Mouse (Mus musculus) kidney, postnatal 25 days (tissue): ENCODE results near the gene Xntrpc.

ENCODE experiments used
- DNase-seq, 2 experiments: peaks; one replicate each; pipeline ENCODE4 v3.0.0; 2021; ENCODE audit warnings: mixed read lengths in 2 of 2

Xntrpc gene

GRCm38 (mm10) chr7:102082816-102083215 lies 17.3 kb downstream of the Xntrpc start, which contains the start of gene Trpc2:
Gene Trpc2 (plus strand): TSS chr7:102083116.
- DNase-seq = no peak

- no peak for DNase-seq
Measured at GRCm38 (mm10) chr7:102084041-102084696, 18.7 kb downstream of the Xntrpc start.

DNA sequence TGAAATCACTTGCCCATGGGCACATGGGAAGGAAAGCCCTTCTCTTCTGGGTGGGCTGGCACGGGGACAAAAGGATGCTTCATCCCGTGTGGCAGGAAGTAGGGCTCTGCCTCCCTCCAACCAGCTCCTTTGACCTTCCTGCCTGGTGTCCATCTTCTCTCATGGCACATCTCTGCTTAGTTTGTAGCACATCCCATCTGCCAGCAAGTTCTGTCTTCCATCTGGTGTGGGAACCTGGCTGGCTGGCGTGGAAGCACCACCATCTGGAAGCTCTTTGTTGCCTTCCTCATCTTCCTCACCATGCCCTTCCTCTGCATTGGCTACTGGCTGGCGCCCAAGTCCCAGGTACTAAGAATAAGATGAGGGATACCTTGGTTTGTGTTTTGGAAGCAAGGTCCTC lies 21.8 kb downstream of the Xntrpc start:
- DNase-seq = peak in 1 of 2 experiments; percentile 17

DNA sequence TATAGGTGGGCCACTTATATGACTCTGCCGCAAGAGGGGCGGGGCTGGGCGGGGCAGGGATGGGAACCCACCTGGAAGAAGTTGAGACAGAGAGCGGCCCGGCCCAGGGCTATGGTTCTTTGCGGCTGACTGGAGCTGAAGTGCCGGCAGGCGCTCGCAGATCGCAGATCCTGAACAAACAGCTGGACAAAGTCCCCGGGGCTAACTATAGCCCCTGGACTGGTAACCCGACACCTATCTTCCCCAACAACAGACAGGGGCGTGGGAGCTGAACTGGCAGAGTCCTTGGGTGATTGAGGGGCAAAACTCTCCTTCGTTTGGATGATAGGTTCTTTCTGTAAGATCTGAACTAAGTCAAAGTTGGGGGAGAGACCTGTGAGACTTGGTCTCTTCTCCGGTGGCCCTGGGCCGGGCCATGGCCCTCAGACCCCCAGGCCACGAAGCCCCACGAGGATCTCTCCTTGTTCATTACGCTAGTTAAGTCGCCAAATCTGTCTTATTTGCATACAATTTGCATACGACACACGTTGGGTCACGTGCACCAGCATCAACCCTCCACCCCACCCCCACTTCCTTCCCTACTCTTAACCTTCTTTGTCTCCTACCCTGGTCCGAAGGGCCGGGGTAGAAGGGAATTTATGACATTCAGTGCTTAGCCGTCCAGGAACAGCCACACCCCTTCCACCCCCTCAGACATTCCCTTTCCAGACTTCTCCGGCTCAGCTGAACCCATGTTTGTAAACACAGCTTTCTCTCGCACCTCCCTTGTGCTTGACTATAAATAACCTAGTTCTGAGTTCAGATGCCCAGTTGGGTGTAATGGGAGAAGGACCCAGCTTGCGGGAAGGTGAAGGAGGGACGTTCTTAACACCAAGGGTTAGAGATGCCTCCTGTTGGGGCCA lies 34.5 kb downstream of the Xntrpc start:
- DNase-seq = peak in 1 of 2 experiments; percentile 39

DNA sequence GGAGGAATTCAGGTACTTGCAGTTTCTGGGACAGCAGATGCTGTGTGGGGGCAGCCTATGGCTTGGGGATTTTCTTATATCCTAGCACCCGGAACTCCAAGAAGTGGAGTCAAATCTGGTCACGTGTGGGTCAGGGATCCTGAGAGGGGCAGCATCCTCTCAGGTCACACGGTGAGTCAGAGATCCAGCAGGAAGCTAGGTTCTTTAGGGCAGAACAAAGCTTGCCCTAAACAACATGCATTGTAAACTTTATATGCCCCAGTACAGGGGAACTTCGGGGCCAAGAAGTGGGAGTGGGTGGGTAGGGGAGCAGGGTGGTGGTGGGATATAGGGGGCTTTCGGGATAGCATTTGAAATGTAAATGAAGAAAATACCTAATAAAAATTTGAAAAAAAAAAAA lies 35.4 kb downstream of the Xntrpc start:
- no peak for DNase-seq

- DNase-seq = no peak
Measured at GRCm38 (mm10) chr7:102101487-102101886, 36.0 kb downstream of the Xntrpc start, which contains the start of gene Art1. Gene Art1 (plus strand): TSS chr7:102101743.

GRCm38 (mm10) chr7:102102241-102102640 lies 36.7 kb downstream of the Xntrpc start:
- no peak for DNase-seq

DNA sequence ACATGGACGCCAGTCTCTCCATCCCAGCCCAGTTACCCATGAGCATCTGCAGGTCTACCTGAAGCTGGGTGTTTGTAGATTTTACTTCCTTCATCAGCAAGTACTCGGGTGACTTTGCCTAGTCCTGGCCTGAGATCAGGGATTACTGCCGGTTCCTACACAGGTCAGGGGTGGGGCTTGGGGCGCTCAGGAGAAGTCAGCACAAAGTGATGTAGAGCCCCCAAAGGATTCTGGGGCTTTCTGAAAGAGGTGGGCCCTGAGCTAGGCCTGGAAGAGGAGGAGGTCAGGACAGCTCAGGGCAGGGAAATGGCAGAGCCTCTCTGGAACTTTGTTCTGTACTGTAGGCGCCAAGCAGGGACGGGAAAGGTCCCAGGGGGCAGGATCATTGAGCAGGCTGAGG lies 37.2 kb downstream of the Xntrpc start:
- peak in 1 of 2 experiments; percentile 13 for DNase-seq

- DNase-seq = no peak
Measured at GRCm38 (mm10) chr7:102103555-102103954, 38.0 kb downstream of the Xntrpc start.

- no peak for DNase-seq
Measured at GRCm38 (mm10) chr7:102104126-102104525, 38.6 kb downstream of the Xntrpc start.

GRCm38 (mm10) chr7:102106700-102107141 lies 41.2 kb downstream of the Xntrpc start:
- no peak for DNase-seq

DNA sequence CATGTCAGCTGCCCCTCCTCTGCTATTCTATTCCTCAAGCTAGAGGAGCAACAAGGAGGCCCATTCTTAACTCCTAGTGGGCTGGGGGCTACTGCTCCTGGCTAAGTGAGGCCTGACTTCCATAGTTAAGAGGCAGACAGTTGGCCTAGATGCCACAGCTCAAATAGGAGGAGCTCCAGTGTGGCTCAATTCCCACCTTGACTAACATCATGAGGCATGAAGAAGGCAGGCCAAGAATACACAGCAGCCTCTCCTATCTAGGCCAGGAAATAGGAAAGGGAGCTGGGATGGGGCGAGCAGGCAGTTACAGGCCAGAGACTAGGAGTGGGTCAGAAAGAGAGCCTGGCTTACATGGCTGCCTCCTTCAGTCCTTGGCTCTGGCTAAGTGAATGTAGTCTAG lies 42.7 kb downstream of the Xntrpc start:
- DNase-seq = no peak

GRCm38 (mm10) chr7:102109171-102109570 lies 43.7 kb downstream of the Xntrpc start, which contains the start of gene Art5:
Gene Art5 (minus strand): TSS chr7:102109489.
- DNase-seq = no peak

GRCm38 (mm10) chr7:102109746-102110145 lies 44.2 kb downstream of the Xntrpc start:
- DNase-seq = no peak

DNA sequence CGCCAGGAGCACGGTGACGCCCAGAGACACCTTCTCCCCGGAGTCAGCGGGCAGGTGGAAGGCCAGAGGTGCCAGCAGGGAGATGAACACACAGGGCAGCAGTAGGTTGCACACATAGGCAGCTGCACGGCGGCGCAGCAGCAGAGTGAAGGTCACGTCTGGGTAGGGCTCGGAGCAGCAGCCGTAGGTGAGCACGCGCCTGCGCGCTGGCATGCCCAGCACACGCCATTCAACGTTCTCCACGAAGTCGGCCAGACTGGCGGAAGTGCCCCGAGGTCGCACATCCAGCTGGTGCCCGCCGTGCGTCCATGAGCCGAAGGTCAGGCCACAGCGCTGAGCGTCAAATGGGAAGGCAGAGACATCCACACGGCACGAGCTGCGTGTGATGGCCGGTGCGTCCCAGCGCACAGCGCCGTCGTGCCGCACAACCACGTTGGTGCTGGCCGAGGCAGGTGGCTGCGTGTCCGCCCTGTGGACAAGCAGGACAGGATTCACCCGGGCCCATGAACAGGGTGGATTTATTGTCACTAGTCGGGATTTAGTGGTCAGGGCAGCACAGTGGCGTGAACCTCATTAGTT lies 47.7 kb downstream of the Xntrpc start:
- DNase-seq = no peak

- no peak for DNase-seq
Measured at GRCm38 (mm10) chr7:102116579-102117331, 51.2 kb downstream of the Xntrpc start, which contains the start of gene Chrna10. Gene Chrna10 (minus strand): TSS chr7:102116828.

GRCm38 (mm10) chr7:102117382-102117781 lies 51.9 kb downstream of the Xntrpc start:
- no peak for DNase-seq

DNA sequence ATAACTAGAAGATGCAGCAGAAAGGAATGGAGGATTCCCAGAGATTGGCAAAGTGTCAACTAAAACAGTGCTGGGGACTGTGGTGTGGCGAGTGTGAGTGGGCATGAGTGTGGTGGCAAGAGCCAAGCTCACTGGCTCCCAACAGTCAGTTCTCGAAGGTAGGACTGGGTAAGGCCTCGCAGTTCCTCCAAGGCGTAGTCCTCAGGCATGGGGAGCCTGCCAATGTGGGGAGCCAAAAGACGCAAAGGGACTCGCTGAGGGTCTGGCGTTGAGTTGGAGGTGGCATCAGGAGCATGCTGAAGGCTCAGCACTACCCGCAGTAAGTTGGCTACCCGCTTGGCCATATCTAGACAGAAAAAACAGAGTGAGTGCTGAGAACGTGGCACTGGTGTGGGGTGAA lies 54.8 kb downstream of the Xntrpc start:
- no peak for DNase-seq

DNA sequence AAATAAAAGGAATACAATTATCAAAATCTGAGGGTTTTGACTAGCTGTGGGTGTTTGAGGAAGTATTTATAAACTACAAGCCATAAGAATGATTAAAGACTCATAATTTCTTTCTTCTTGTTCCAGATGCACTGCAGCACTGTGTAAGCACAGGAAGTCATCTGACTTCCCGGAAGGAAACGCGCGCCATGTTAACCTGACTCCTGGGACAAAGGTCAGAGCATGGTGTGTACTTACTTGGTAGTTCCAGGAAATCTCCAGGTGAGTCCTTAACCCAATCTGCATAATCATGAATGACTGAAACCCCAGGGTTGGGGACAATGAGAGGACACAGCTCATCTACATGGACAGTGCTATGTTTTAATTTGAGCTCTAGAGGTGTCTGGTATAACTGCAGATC lies 66.9 kb downstream of the Xntrpc start:
- peak in 1 of 2 experiments; percentile 31 for DNase-seq

GRCm38 (mm10) chr7:102137464-102137863 lies 72.0 kb downstream of the Xntrpc start:
- peak in 1 of 2 experiments; percentile 61 for DNase-seq

DNA sequence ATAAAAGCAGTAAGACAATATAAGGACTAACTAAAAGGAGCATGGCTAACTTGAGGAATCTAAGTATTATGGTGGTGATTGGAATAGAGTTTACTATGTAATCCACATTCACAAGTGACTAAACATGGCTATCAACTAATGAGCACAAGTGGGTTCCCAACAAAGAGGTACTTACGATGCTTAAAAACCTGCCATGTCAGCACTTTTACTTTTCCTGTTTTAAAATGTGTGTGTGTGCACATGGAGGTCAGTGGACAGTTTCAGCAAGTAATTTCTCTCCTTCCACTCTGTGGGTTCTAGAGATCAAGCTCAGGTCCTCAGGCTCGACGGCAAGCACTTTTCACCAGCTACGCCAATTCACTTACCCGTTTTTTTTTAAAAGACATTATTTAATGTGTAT lies 72.4 kb downstream of the Xntrpc start:
- DNase-seq = no peak
